Mouse (Mus musculus) layer of hippocampus, postnatal 10 days (tissue): ENCODE data around the gene Cdyl2. TPM values are rescaled to one million over a fixed set of nuclear protein-coding genes. Genes with fewer than 3 reads are reported as not detected.
A peak's percentile ranks its signal among the peaks of the same experiment; 100 is the strongest.

ENCODE experiments used
- DNase-seq, 2 experiments: peaks; one replicate each; pipeline ENCODE4 v3.0.0; 2021; ENCODE audit warnings: low spot score in 2 of 2
- total RNA-seq, 2 experiments: library from RNA; stranded (reverse); gene quantifications; 2 replicates each; pipeline ENCODE4 v1.2.3; 2021

The Cdyl2 gene
- total RNA-seq, 2 experiments from 2014 or later, result 11.9 to 12.7 TPM

DNA sequence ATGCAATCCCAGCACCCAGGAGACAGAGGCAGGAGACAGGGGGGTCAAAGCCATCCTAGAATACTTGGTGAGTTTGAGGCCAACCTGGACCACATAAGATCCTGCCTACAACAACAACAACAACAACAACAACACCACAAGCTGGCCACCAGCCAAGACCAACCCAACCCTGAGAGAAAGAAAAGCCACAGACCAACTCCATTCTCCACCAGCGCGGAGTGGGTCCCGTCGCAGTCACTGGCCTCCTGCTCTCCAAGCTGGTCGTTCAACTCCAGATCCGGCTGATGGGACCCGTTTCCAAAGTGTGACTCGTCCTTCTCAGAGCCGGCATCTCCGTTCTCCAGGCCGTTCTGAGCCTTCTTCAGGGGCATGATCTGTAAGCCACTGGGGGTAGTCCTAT, 109.2 kb downstream of the Cdyl2 start:
- DNase-seq, result no peak

DNA sequence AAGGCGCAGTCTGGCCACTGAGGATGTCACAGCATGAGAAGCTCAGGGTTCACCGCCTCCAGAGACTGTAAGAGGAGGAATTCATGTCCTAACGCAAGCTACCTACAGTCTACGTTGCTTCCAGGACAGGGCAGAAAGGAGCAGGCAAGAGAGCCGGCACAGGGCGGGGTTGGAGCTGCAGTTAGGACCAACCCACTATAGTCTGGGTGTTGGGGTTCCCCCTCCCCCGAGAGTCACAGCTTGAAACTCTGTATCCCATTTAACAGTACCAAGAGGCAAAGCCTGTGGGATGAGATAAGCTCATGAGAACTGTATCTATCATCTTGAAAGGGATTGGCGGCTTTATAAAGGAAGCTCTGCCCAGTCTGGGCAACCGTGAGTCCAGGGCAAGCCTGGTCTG, 110.5 kb downstream of the Cdyl2 start:
- DNase-seq, result no peak

DNA sequence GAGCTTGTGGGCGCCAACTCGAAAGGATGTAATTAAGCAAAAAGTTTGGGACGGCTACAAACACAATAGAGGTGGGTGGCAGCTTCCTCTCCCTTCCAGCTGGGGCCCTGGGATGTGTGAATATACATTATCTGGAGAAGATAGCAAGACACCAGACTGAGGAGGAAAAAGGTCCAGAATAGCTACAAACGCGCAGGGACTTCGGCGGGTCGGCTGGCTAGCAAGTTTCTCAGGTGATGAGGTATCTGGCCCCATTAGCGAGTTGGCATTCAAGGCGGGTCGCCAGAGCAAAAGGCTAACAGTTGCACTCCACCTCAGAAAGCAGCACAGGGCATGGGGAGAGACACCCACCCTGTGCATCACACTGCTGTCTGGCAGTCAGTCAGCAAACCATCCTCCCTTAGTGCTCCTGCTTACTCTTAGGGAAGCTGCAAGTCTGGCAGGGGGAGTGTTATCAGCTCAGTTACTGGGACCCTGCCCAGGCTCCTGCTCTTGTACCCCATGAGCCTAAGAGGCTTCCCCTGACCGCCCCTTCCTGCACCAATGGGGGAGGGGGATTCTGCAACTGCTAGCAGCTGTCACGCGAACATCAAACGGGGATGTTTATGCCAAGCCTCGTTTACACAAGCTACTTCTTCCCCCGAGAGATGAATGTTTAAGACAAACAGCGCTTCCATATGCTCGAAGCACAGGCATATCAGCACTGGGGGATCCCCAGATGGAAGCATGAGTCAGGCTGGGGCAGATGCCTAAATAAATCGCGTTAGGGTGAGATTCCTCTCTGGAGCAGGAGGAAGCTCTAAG, 111.4 kb downstream of the Cdyl2 start:
- DNase-seq, result peak; percentile 16 to 31

DNA sequence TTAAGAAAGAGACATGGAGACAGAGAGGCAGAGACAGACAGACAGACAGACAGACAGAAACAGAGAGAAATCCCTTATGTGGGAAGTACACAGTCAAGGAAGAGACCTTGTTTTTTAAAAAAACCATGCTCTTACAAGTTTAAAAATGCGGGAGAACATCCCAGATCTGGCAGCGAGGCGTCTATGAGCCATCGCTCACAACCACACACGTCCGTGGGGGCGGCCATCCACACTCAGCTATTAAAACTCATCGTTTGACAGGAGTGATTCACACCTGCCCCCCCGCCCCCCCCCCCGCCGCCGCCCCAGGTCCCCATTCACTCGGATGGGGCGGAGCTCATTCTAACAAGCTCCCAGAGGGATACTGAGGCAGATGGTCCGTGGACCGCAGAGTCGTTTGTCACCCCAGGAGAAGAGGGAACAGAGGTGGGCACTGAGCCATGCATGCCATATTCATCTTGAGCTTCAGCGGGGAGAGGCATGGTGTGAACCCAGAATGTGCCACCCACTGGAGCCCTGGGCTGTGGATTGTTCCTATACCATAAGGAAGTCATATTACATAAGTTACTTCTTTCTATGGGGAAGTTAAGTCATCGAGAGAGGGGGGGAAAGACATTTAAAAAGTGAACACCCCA, 113.0 kb downstream of the Cdyl2 start:
- DNase-seq, result no peak

DNA sequence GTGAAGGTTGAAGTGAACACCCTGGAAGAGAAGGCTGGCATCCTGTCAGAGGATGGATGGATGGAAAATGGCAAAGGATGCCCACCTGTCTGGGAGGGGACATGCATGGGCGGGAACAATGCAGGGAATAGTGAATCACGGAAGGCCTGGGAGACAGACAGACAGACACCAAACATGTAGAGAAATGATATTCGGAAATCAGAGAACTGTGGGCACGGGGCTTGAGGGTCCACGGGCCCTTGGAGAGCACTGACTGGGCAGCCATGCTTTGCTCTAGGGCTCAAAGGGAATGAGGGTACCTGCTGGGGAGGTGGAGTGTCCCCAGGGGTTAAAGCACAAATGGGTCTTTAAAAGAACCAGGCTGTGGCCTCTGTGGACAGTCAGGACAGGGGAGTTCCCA, 113.6 kb downstream of the Cdyl2 start:
- no peak for DNase-seq

DNA sequence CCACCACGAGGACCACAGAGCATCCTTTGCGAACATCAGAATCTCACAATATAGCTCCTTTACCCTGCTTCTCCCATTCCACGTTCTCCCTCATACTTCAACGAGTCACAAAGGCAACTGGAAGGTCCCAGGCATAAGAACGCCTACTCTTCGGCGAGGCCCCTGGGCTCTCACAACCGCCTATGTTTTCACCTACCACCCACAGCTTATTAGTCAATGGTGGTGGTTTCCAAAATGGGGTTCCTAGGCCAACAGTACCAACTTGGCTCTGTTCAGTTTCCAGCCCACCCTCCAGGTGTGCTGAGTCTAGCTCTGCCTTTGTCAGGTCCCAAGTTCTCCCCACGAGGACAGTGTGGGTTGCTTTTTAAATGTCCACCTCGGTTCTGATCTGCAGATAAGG, 114.0 kb downstream of the Cdyl2 start:
- DNase-seq, result no peak

DNA sequence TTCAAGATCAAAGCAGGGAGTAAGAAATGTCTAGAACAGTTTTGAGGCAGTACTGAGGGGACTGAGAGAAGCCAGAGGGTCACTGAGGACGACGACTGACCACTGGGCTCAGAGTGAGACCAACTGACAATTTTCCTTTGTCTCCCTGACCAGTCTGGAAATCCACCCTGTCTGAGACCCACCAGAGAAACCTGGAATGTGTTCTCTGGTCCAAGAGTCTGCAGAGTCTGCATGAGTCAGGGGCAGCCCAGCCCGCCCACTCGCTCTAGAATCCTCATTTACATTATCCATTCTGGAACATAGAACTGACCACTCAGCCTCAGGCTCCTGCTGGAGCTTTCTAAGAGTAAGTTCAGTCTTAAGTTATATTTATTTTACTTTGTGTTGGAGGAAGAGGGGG, 114.9 kb downstream of the Cdyl2 start:
- DNase-seq, result no peak

DNA sequence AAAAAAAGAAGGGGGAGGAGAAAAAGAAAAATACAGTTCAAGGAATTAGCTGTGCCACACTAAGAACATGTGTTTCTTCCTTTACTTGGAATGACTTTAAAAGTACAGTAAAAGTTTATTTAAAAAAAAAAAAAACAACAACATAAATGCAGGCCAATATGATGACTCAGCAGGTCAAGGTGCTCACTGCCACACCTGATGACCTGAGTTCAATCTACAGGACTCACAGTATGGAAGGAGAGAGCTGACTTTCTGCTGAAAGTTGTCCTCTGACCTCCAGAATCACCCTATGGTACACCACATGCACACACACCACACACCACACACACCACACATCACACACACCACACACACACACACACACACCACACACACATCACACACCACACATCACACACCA, 116.4 kb downstream of the Cdyl2 start:
- DNase-seq, result no peak

DNA sequence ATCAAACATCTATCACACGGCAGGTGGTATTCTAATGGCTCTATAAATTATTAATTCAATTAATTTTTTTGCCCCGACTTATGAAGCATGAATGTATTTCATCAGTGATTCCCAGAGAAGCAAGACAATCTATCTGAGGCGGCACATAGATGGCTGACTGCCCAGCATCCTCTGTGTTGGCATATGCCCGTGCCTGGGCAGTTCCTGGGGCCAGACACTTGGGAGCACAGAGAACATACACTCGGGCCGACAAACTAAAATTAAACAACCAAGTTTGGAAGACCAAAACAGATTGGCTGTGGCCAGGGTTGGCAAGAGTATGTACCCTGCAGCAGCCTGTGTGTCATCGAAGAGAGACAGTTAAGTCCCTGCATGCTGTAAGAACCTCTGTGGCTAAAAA, 117.9 kb downstream of the Cdyl2 start:
- no peak for DNase-seq

DNA sequence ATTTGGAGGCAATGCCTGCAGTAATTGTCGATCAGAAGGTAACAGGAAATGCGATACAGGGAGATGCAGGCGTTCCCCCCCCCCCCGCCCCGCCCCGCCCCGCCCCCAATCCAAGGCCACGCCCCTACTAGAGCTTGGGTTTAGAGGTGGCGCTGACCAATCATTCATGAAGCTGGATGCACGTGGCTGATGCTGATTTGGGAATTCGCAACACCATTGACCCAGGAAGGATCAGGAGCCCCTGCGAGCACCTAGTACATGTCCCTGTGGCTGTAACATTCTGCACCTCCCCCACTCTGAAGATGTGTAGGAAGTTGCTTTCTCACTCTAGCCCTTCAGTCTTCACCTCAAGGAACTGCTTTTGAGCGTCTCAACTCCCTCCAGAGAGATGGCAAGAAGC, 126.6 kb downstream of the Cdyl2 start:
- DNase-seq, result no peak

DNA sequence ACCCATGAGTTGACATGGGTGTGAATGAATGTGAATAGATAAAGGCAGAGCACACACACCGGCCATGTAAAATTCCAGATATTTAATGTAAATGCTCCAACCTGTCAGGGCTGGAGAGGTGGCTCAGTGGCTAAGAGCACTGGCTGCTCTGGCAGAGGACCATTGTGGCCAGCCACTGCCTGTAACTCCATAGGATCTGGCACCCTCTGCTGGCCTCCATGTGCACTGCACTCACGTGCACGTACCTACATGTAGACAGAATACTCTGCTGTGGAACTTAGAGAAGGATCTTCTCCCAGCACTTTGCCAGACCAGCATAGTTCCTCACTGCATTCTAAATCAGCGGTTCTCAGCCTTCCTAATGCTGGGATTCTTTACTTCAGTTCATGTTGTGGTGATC, 130.0 kb downstream of the Cdyl2 start:
- DNase-seq, result no peak

DNA sequence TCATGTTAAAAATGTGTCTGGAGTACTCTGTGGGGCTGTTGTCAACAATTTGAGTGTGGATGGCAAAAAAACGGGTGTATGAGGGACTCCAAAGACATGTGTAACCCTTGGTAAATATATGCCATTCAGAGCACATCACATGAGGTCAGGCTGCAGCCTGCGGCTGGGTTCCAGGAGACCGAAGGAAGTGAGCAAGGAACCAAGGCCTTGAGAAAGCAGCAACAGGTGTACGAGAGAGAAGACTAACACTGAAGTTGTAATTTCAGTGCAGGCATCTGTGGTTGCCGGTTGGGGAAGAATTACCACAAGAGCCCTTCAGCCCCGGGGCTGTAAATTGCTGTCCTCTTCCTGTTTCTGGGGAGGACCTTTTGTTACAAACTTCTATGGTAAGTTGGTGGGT, 133.1 kb downstream of the Cdyl2 start:
- no peak for DNase-seq

DNA sequence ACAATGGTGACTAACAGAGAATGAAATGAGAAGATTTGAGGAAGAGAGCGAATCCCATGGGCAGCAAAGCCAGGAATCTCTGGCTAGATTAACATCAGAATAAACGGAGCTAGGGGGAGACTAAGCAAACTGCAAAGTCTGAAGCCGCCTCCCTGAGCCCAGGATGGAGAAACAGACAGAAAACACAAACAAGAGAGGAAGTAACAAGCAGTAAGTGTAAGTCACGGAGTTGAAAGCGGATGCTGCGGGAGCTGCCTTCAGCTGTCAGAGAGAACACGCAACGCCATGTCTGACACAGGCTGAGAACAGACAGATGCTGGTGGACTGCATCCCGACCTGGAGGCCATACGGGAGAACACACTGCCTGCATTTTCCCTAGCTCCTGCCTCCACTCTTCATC, 141.6 kb downstream of the Cdyl2 start:
- DNase-seq, result no peak

DNA sequence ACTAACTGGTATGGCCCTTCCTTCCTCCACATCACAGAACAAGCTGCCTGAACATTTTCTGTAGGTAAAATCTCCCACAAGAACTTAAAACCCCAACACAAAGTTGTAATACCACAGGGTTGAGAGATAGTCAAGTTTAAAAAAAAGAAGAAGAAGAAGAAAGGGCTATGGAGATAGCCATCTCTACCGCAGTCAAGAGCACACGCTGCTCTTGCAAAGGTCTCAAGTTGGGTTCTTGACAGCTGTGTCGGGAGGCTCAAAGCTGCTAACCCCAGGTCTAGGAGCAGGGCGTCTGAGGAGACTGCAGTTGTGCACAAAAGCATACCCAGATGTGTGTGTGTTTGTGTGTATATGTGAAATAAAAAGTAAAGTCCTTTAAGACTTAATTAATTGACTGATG, 142.2 kb downstream of the Cdyl2 start:
- no peak for DNase-seq

DNA sequence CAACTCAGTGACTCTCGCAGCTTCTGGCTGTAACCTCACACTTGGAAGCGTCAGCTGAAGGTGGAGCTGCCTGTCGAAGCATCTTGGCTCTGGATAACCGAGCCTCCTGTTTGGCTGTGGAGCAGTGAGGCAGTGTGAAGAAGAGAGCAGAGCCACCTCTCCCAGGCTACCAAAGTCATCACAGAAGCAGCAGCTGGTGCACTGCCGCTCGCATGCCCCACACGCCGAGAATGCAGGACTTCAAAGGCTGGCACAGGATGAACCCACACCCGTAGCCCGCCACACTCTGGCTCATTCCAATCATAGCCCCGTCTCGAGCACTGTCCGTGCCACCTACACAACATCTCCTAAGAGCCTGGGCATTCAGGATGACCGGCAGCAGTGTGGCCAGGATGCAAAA, 142.7 kb downstream of the Cdyl2 start:
- no peak for DNase-seq

DNA sequence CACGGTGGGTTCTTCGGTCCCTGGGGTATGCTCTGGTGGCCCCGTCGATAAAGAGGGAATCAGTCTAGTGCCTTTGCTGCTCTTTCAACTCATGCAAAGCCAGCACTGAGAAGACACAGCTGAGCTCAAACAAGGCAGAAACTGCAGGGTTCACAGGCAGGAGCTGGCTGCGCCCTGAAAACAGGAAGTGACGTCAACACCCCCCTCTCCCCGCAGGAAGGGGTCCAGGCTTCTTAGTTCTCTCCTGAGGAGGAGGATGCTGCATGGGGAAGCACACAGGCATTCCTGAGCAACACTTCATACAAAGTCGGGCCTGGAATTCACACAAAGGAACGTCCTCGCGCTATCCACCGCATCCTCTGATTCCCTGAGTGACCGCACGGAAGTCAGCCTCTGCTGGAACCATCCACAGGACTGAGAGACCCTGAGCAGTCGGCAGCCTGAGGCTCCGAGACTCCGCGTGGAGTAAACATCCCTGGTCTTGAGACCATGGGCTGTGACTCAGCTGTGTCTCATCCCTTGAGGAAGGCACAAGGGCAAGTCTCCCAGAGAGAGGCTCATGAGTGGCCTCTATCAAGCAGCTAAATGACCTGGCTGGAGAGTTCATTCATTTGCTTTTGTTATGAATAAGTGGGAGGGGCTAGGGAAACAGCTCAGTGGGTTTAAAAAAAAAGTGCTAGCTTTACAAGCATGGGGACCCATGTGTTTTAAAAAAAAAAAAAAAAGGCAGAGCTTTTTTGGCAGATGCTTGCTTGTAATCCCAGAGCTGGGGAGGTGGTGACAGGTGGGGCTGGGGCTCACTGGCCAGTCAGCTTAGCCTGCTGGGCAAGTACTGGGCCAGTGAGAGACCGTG, 144.9 kb downstream of the Cdyl2 start:
- DNase-seq, result no peak

DNA sequence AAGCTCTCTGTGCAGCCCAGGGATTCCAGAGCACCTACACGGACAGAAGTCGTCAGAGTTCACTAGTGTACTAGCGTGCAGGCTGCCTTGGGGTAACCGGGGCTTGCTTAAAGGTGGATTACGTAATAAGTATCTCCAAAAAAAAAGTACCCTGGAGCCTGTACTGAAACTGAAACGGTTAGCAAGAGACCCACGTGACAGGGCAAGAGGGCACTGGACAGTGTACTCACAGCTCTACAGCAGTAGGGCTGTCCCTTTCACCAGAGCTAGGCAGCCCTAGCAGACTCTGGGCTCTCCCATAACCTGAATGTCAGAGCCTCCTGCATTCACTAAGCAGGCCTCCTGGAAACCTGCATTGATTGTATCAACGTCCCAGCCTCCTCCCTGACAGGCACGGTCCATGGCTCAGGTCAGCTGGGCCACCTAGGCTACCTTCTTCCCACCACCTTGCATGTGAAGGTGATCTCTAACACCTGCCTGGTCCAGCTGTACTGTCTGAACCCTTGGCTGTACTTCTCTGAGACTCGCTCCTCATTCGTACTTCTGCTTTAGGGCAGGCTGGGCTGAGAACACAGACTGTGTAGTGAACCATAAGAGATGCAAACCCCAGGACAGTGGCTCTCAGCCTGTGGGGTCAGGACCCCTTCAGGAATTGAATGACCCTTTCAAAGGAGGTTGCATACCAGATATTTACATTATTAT, 151.3 kb downstream of the Cdyl2 start:
- no peak for DNase-seq

DNA sequence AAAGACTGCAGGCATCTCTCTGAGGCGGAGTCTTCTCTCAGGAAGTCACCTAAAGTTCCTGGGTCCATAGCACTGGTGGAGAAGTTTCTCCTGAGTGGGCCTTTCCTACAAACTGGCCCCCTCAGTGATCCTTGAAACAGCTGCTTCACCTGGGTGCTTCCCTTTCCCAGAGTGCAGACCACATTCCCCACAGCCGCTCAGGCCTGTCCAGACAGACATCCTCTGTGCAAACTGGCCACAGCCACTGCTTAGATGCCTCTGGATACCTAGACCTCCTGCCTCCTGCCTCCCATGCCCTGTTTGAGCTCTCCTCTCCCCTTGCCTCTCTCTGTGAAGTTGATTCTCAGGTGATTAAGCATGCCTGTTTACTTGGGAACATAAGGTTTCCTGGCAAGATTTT, 156.1 kb downstream of the Cdyl2 start:
- no peak for DNase-seq

DNA sequence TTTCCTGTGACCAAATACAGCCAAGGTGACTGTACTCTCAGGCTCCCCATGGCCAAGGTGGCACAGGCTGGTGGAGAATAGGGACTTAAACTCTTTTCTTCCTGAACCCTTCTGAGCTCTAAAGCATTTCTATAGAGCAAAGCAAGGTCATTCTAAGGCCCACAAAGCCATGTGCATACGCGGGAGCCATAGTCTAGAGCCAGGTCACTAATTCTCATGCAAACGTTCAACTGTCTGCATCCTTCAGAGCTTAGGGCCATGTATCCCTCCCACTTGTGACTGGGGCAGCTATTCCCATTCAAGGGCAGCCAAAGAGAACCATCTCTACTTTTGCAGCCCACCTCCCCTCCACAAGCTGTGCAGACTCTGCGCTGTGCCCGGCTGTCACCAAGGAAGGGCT, 159.7 kb downstream of the Cdyl2 start:
- no peak for DNase-seq

DNA sequence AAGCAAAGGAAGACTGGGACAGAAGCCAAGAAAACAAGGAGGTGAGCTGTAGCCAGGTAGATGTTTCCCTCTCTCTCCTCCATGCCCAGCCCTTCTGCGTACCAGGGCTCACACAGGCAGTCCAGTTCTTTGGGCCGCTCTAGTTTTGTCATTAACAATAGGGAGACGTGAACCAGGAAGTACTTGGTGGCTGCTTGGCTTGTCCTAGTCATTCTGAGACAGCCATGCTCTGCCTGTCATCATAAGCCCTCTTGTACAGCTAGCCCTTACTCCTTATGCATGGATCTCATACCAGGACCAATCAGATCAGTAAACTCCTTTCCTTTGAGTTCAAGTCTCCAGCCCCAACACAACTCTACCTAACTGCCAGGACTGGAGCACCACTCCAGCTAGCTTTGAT, 180.0 kb downstream of the Cdyl2 start:
- DNase-seq, result no peak

DNA sequence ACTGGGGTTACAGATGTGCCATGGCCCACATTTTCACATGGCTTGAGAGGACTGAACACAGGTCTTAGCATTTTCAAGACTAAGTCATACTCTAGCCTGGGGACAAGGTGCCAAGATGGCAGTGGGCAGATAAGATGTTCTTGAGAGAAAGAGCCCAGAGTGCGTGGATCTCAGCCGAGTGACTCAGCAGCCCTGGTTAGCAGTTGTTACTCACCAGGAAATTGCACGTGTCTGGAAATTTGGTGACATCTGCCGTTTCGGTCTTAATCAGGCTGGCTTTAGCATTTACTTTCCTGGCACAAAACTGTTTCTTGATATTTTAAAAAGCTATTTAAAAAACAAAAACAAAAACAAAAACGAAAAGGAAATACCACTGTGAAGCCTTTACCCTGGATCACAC, 180.5 kb downstream of the Cdyl2 start:
- no peak for DNase-seq

DNA sequence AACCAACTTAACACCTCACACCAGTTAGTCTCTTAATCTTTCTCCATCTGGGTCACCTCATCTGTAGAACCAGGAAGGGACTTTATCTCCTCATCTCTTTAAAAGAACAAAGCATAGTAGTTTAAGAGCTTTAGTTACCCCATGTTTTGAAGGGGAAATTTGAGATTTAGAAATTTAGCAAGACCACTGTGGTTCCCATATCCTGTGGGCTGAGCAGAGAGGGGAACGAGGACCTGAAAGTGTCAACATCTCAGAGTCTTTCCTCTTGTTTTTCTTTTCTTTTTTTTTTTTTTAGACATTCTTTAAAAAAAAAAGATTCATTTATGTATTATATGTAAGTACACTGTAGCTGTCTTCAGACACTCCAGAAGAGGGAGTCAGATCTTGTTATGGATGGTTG, 189.4 kb downstream of the Cdyl2 start:
- no peak for DNase-seq
